Mouse (Mus musculus) C2C12 (cell line): ENCODE results near the gene Hoxa7. TPM values are rescaled to one million over a fixed set of nuclear protein-coding genes. Genes with fewer than 3 reads are reported as not detected.

Experiments used
- H3K27me3 ChIP-seq: one replicate; pipeline ENCODE4 v1.6.1; 2011; ENCODE audit not compliant: control insufficient read depth, insufficient read depth, insufficient read length
- H3K36me3 ChIP-seq: one replicate; pipeline ENCODE4 v1.6.1; 2011; ENCODE audit not compliant: control insufficient read depth, insufficient read depth
- H3K4me3 ChIP-seq: one replicate; pipeline ENCODE4 v1.5.1; 2011; ENCODE audit warnings: mild to moderate bottlenecking, control low read depth; ENCODE audit not compliant: poor library complexity, insufficient read depth, severe bottlenecking
- H3K79me2 ChIP-seq: one replicate; pipeline ENCODE4 v1.6.1; 2011; ENCODE audit not compliant: control insufficient read depth, insufficient read depth
- H3K79me3 ChIP-seq: one replicate; pipeline ENCODE4 v1.6.1; 2011; ENCODE audit warnings: low read depth, control low read depth
- H3ac ChIP-seq: one replicate; pipeline ENCODE3; 2011; ENCODE audit warnings: low read depth; ENCODE audit not compliant: control insufficient read depth, insufficient read length
- CEBPB ChIP-seq: IDR thresholded peaks from one replicate; pipeline ENCODE4 v1.6.1; 2011; ENCODE audit warnings: low read depth, mild to moderate bottlenecking, control low read depth, moderate library complexity
- CTCF ChIP-seq: IDR thresholded peaks from one replicate; pipeline ENCODE4 v1.5.1; 2011; ENCODE audit not compliant: control insufficient read depth, insufficient read depth, insufficient read length
- FOSL1 ChIP-seq: IDR thresholded peaks from one replicate; pipeline ENCODE4 v1.8.0; 2011; ENCODE audit warnings: mild to moderate bottlenecking, low read length; ENCODE audit not compliant: poor library complexity, insufficient read depth, severe bottlenecking
- MAX ChIP-seq: IDR thresholded peaks from one replicate; pipeline ENCODE4 v1.6.1; 2011; ENCODE audit warnings: mild to moderate bottlenecking, control low read depth
- MYOD1 ChIP-seq: IDR thresholded peaks from one replicate; pipeline ENCODE4 v1.6.1; 2011; ENCODE audit warnings: low read depth; ENCODE audit not compliant: control insufficient read depth, insufficient read length
- MYOG ChIP-seq: IDR thresholded peaks from one replicate; pipeline ENCODE4 v1.6.1; 2011; ENCODE audit not compliant: control insufficient read depth, insufficient read length; ENCODE audit errors: extremely low read depth
- USF1 ChIP-seq: IDR thresholded peaks from one replicate; pipeline ENCODE4 v1.6.1; 2011; ENCODE audit warnings: low read depth, mild to moderate bottlenecking, control low read depth, moderate library complexity
- polyA plus RNA-seq: library from polyadenylated mRNA; unstranded; fragments of >200 nt; fragmentation: generic; extraction: Trizol; gene quantifications from one replicate; pipeline ENCODE4 v1.2.1, GENCODE M21; 2012; ENCODE audit warnings: missing spikeins

Hoxa7 gene
- polyA plus RNA-seq, 1 experiment: 7.5 TPM

DNA sequence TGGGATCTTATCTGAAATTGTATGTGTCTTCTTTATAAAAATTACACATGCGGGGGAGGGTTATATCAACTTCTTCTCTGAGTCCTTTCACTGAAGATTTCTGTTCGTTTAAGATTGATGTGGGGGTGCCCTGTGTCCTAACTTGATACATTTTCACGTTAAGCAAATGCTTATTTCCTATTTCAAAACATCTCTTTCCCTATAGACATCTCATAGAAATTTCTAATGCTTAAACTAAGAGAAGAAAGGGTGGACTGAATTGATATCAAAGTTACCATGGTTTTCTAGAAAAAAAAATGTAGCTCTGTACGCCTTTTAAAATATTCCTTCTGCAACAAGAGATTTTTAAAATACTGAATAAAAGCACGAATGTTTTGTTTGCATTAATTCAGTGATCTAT is 45.6 kb upstream of the Hoxa7 start:
- no peaks in the 10 kb centered on the region for H3K79me3 ChIP-seq
- TF ChIP-seq FOSL1 (no peak), USF1 (no peak), MAX (no peak), MYOD1 (no peak), MYOG (no peak), CEBPB (no peak), CTCF (no peak)
- no peaks in the 10 kb centered on the region for H3K79me2 ChIP-seq
- H3K36me3 ChIP-seq: no peaks in the 10 kb centered on the region
- H3ac ChIP-seq: no peak overlapping the region
- no peaks in the 10 kb centered on the region for H3K27me3 ChIP-seq
- H3K4me3 ChIP-seq: no peak overlapping the region

DNA sequence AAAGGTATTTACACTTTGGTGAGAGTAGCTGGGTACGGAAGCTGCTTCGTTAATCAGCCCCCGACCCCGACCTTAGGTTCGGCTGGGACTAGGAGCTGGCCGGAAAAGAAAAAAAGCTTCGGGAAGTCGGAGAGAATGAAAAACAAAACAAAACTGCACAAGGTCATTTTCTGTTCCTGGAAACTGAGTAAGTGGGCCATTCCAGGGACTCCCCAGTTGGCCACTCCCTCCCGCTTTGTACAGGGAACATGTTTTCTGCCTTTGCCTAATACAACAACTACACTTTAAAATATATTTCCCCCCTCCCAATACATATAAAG is 45.0 kb upstream of the Hoxa7 start:
- Histone ChIP-seq H3K79me2 (no peaks in the 10 kb centered on the region), H3K27me3 (no peaks in the 10 kb centered on the region), H3K4me3 (no peak overlapping the region), H3K79me3 (no peaks in the 10 kb centered on the region), H3K36me3 (no peaks in the 10 kb centered on the region), H3ac (no peak overlapping the region)
- TF ChIP-seq CEBPB (no peak), MYOG (no peak), FOSL1 (no peak), MYOD1 (no peak), USF1 (no peak), MAX (no peak), CTCF (no peak)

DNA sequence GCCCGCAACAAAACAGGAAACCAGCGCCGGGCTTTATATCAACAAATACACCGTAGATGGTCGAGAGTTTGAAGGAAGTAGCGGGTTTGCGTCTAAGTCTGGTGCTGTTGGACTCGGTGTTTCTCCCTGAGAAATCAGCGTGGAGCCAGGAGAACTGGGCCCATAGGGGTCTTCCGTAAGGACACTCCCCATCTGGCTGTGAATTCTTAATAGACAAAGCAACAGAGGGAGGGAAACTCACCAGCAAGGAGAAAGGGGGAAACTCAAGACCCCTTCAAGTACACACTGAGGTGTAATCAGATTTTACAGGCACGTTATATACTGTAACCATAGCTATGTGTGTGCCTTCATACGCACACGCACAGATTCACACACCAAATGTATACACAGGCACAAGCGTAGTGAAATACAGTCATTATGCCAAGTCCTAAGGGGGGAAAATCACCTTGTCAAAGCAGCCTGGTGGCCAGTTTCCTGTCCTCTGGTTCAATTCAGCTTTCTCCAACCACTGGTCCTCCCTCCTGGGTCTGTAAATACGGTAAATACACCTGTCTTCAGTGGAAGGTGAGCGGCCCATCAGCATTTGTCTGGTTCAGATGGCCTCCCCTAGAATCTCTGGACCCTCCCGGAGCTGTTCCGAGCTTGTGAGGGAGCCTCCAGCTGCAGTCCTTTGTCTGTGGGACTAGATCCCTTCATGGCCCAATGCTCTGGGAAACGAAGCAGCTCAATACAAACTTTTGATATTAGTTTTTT is 44.4 kb upstream of the Hoxa7 start:
- TF ChIP-seq MYOG: no peak
- TF ChIP-seq FOSL1: no peak
- no peak for TF ChIP-seq CTCF
- no peak for TF ChIP-seq MYOD1
- no peak for TF ChIP-seq CEBPB
- TF ChIP-seq MAX: no peak
- TF ChIP-seq USF1: no peak
- Histone ChIP-seq H3K36me3 (no peaks in the 10 kb centered on the region), H3K79me3 (no peaks in the 10 kb centered on the region), H3K27me3 (no peaks in the 10 kb centered on the region), H3K4me3 (no peak overlapping the region), H3K79me2 (no peaks in the 10 kb centered on the region), H3ac (no peak overlapping the region)

DNA sequence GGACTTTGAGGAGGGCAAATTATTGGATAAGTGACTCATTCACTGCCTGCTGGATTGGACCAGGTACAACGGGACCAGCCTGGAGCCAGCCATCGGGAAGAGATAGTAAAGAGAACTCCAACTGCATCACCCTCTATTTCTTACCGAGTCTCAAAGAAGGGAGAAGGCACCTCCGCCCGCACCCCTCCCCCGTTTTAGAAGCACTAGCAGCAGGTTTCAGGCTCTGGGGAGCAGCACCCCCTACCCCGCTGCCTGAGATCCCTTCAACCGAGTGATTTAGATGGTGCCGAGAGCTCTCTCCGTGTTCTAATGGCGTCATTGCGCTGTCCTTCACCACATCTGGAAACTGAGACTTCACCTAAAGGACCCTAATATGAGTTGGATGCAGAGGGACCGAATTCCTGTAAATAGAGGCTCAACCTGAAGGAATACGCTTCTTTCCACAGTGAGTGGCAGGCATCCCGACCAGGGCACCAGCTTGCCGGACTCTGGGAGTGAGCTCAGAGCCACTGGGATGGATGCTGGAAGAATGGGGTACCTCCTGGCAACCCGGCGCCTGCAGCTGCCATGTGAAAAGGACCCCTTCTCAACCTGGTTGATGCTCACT is 43.8 kb upstream of the Hoxa7 start:
- Histone ChIP-seq H3K27me3 (no peaks in the 10 kb centered on the region), H3K79me3 (no peaks in the 10 kb centered on the region), H3K36me3 (no peaks in the 10 kb centered on the region), H3ac (no peak overlapping the region), H3K79me2 (no peaks in the 10 kb centered on the region), H3K4me3 (no peak overlapping the region)
- TF ChIP-seq MYOD1: no peak
- TF ChIP-seq CTCF: no peak
- no peak for TF ChIP-seq USF1
- TF ChIP-seq MYOG: no peak
- TF ChIP-seq CEBPB: no peak
- TF ChIP-seq MAX: no peak
- TF ChIP-seq FOSL1: no peak

DNA sequence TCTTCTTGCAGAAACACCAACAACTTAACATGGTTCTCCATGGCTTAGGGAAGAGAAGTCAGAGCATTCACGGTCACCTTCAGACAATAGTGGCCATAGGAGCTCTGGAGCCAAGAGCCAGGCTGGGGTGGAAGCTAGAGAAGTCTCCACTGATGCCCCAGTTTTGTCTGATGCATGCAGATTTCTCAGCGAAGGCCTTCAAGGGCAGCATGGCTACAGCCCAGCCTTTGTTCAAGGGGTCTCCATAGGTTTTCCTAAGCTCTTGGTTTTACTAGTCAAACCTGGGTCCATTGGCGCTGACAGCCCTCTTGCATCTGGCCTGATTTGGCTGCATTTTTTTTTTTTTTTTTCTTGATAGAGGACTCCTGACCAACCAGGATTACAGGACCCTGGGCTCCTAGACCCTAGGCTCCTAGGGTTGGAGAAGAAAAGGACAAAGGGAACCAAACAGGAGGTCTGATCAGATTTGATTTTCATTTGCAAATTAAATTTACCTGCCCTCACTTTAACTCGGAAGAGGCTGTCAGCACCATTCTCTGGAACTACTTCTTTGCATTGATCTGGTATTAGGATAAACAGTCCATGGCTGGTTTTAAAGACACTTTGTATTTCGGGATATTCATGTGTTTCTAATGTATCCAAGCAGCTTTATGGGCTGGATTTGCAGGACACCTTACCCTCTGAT is 42.6 kb upstream of the Hoxa7 start:
- H3K36me3 ChIP-seq: no peaks in the 10 kb centered on the region
- no peaks in the 10 kb centered on the region for H3K79me2 ChIP-seq
- H3K79me3 ChIP-seq: no peaks in the 10 kb centered on the region
- H3ac ChIP-seq: no peak overlapping the region
- TF ChIP-seq MYOD1 (no peak), MYOG (no peak), MAX (no peak), CEBPB (no peak)
- no peak overlapping the region for H3K4me3 ChIP-seq
- H3K27me3 ChIP-seq: no peaks in the 10 kb centered on the region
